ENCODE assay signal across 17 mouse cellular contexts in genomic region chr4:64451946-64452345, GRCm38 (mm10).
DNase-seq lines count a peak whose midpoint lies in the region; ATAC-seq and TF ChIP-seq lines count a peak whose summit lies in the region.
"Had no signal": no experiment of that assay in that cellular context is flagged by ENCODE, and none has a peak within 500 bp of the region (broad histone marks: within the 10 kb centered on the region; RNA-seq: fewer than 3 reads in every experiment).

No protein-coding gene starts in this region.

- TF ChIP-seq POLR2A in embryonic fibroblast, embryonic 13.5 days (IDR thresholded peaks at IDR 0.05; ENCODE audit: low read depth, low read length), result no peak

- 0 out of 2 replicates have a peak overlapping the region, but pooled peaks have one; percentile 34 for H3K27ac ChIP-seq in embryonic fibroblast, embryonic 13.5 days (ENCODE audit: insufficient read depth, low read length)
- peak overlapping the region; percentile 22; the same call in 1 of the 2 replicates for H3K27ac ChIP-seq in hindbrain, embryonic 15.5 days (replicated peaks)
- no peak overlapping the region for H3K27ac ChIP-seq in midbrain, embryonic 16.5 days (ENCODE audit: low read length)
- H3K27ac ChIP-seq: liver, embryonic 12.5 days had no signal

- 15% methylated on average over 1 of the region's 1 CpGs for WGBS in hindbrain, embryonic 15.5 days
- 4% methylated on average over 1 of the region's 1 CpGs for WGBS in midbrain, embryonic 16.5 days

- no peak overlapping the region for H3K9ac ChIP-seq in hindbrain, embryonic 15.5 days
- no peak overlapping the region for H3K9ac ChIP-seq in midbrain, embryonic 16.5 days (ENCODE audit: low read depth, low read length)
- H3K9ac ChIP-seq: liver, embryonic 12.5 days had no signal

- H3K4me2 ChIP-seq in hindbrain, embryonic 15.5 days, result no peak overlapping the region
- no peak overlapping the region for H3K4me2 ChIP-seq in midbrain, embryonic 16.5 days (ENCODE audit: low read length)
- H3K4me2 ChIP-seq: heart, embryonic 11.5 days; liver, embryonic 12.5 days had no signal

- no peak overlapping the region for H3K4me3 ChIP-seq in embryonic fibroblast, embryonic 13.5 days (ENCODE audit: insufficient read depth, low read length)
- no peak overlapping the region for H3K4me3 ChIP-seq in hindbrain, embryonic 15.5 days
- H3K4me3 ChIP-seq in midbrain, embryonic 16.5 days (ENCODE audit: low read depth, low read length), result no peak overlapping the region
- H3K4me3 ChIP-seq: liver, embryonic 12.5 days had no signal

- peak; percentile 76; the same call in 1 of the 2 replicates for ATAC-seq in hindbrain, embryonic 15.5 days (ENCODE audit: low FRiP score, low read depth)
- peak; percentile 81 for ATAC-seq in midbrain, embryonic 16.5 days
- ATAC-seq in granulocyte monocyte progenitor cell, adult 5-6 weeks (replicated peaks; ENCODE audit: poor library complexity, severe bottlenecking), result no peak
- ATAC-seq: liver, embryonic 12.5 days; lung, postnatal 0 days had no signal

- H3K9me3 ChIP-seq in hindbrain, embryonic 15.5 days, result no peaks in the 10 kb centered on the region
- H3K9me3 ChIP-seq in midbrain, embryonic 16.5 days (replicated peaks; ENCODE audit: control insufficient read depth, low read length, poor library complexity, severe bottlenecking), result no peaks in the 10 kb centered on the region
- H3K9me3 ChIP-seq: liver, embryonic 12.5 days had no signal

- no peaks in the 10 kb centered on the region for H3K36me3 ChIP-seq in hindbrain, embryonic 15.5 days
- H3K36me3 ChIP-seq in midbrain, embryonic 16.5 days (ENCODE audit: control insufficient read depth, insufficient read depth, low read length), result no peaks in the 10 kb centered on the region
- H3K36me3 ChIP-seq: liver, embryonic 12.5 days had no signal

- no peak for TF ChIP-seq CTCF in embryonic fibroblast, embryonic 13.5 days (IDR thresholded peaks at IDR 0.05; ENCODE audit: borderline replicate concordance, insufficient read depth, low read length)

- no peaks in the 10 kb centered on the region for H3K27me3 ChIP-seq in hindbrain, embryonic 15.5 days
- no peaks in the 10 kb centered on the region for H3K27me3 ChIP-seq in midbrain, embryonic 16.5 days (ENCODE audit: control insufficient read depth, insufficient read depth, low read depth, low read length)
- H3K27me3 ChIP-seq: liver, embryonic 12.5 days had no signal

- peak; percentile 11 for DNase-seq in brain, adult 2 months (ENCODE audit: low read depth, low spot score)
- DNase-seq in lung, postnatal 10 days, result no peak
- no peak for DNase-seq in layer of hippocampus, postnatal 25 days (ENCODE audit: extremely low spot score in 1 of 2, low spot score in 1 of 2)
- DNase-seq: adrenal gland, postnatal 36 days; cerebellum, adult 11-12 months; gastrocnemius, postnatal 10 days; heart, postnatal 4 days; kidney, adult 9 months; right cerebral cortex, postnatal 14 days; thymus, adult 18-20 months had no signal

- no peaks in the 10 kb centered on the region for H3K4me1 ChIP-seq in embryonic fibroblast, embryonic 13.5 days (ENCODE audit: control insufficient read depth, insufficient read depth, low read length)
- no peaks in the 10 kb centered on the region for H3K4me1 ChIP-seq in hindbrain, embryonic 15.5 days (replicated peaks)
- H3K4me1 ChIP-seq in midbrain, embryonic 16.5 days (ENCODE audit: control insufficient read depth, insufficient read depth, low read length), result no peaks in the 10 kb centered on the region
- H3K4me1 ChIP-seq: liver, embryonic 12.5 days had no signal
